Mouse (Mus musculus) Muller cell, postnatal 12 days (primary cell): ENCODE data around the gene Zfp689.
"Not testable (repeated sequence)": the region's sequence is repeated elsewhere in the genome, so short reads cannot be mapped to it uniquely, and the experiment has no call there.

Source experiments
- DNase-seq: peaks from one replicate; pipeline ENCODE4 v3.0.0-alpha.2; 2015; ENCODE audit errors: inconsistent ontology term

Zfp689 gene

GRCm38 (mm10) chr7:127404101-127404500 is 44.9 kb downstream of the Zfp689 start:
- DNase-seq: not testable (repeated sequence)

DNA sequence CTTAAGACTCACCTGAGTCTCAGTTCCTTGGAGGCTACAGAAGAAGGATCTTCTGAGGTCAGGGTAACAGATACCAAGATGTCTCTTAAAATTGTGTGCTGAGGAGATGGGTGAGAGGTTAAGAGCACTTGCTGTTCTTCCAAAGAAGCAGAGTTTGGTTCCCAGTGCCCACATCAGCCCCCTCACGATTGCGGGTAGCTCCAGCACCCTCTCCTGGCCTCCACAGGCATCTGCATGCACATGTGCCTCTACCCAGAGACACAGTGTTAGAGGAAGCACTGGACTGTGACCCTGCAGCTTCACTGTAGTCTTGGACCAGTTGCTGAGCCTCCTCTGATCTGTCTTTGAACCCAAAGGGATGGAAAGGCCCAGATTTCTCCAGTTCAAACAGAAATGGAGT is 46.0 kb downstream of the Zfp689 start:
- no peak for DNase-seq

DNA sequence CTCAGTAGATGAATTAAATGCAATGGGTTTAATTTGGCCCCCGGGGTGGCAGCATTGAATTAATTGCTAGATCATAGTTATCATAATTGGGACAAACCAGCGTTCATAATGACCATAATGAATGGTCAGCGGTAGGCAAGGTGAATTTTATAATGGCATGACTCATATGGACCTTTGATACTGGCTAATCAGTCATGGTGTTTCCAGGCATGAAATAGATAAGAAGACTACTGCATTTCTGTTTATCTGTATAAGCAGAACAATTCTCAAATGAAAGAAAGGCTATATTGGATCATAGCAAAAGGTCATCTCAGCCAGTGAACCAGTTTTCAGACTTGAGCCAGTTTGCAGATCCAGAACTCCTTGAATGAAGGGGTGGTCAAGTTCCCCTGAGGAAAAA is 48.6 kb downstream of the Zfp689 start:
- DNase-seq: no peak

DNA sequence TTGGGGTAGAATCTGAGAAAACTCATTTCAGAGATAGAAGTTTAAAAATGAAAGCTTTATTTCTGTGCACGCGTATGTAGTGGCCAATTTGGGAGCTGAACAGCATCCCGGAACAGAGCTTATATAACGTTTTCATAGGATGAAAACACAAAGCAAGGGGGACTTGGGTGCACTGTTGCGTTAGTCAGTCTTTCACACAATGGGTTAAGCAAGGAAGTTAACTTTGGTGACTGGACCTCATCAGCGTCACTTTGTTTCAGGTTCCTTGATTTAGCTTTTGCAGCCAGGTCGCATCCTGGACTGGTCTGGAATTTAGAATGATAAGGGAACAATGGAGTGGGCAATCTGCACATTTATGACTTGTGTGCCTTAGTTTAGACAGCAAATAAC is 55.0 kb downstream of the Zfp689 start:
- DNase-seq: peak; percentile 12

GRCm38 (mm10) chr7:127393157-127393943 is 55.6 kb downstream of the Zfp689 start, which contains the start of gene E430018J23Rik:
E430018J23Rik (minus strand) TSS chr7:127393629.
- DNase-seq: peak; percentile 99

- DNase-seq: no peak
These were observed 56.6 kb downstream of the Zfp689 start for GRCm38 (mm10) chr7:127392251-127392824.
